In the genomic region with DNA sequence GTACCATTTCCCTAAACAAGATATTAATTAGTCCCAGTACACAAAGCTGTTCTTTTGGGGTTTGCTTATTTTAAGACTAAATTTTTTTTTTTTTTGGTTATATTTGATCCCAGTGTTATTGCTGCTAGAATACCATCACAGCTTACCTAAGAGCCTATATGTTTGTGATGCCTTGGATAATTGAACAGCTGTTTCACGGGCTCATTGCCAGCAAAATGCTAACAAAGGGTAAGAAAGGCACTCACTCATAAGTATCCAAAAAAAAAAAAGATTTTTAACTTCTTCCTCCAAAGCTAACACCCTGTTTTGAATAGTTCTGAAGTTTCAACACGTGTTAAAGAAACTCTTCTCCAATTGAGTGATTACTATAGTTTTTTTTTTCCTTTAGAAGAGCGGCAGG, we compare ENCODE assay signal across 22 mouse cellular contexts. TPM values are rescaled to one million over a fixed set of nuclear protein-coding genes. Genes with fewer than 3 reads are reported as not detected.
DNase-seq lines count a peak whose midpoint lies in the region; ATAC-seq and TF ChIP-seq lines count a peak whose summit lies in the region.
"Had no signal": no experiment of that assay in that cellular context is flagged by ENCODE, and none has a peak within 500 bp of the region (broad histone marks: within the 10 kb centered on the region; RNA-seq: fewer than 3 reads in every experiment).

No protein-coding gene starts in this region.

- H3K36me3 ChIP-seq in kidney, embryonic 14.5 days (ENCODE audit: control insufficient read depth, insufficient read depth, low read length), result no peaks in the 10 kb centered on the region
- no peaks in the 10 kb centered on the region for H3K36me3 ChIP-seq in lung, postnatal 0 days (ENCODE audit: insufficient read depth, low read length)
- no peaks in the 10 kb centered on the region for H3K36me3 ChIP-seq in limb, embryonic 10.5 days
- no peaks in the 10 kb centered on the region for H3K36me3 ChIP-seq in heart, adult 2 months (ENCODE audit: control insufficient read depth, insufficient read depth, low read length)
- H3K36me3 ChIP-seq: forebrain, embryonic 15.5 days; heart, embryonic 10.5 days; hindbrain, embryonic 12.5 days had no signal

- no peak for ATAC-seq in kidney, embryonic 14.5 days (ENCODE audit: low FRiP score, low TSS enrichment)
- no peak for ATAC-seq in lung, postnatal 0 days
- ATAC-seq: forebrain, embryonic 15.5 days; hindbrain, embryonic 16.5 days had no signal

- peak overlapping the region; percentile 10; the same call in 1 of the 2 replicates for H3K4me2 ChIP-seq in kidney, embryonic 14.5 days (replicated peaks; ENCODE audit: low read depth, low read length)
- peak overlapping the region; percentile 33; the same call in 1 of the 2 replicates for H3K4me2 ChIP-seq in lung, postnatal 0 days (replicated peaks; ENCODE audit: low read depth, low read length)
- H3K4me2 ChIP-seq: forebrain, embryonic 15.5 days; hindbrain, embryonic 12.5 days had no signal

- TF ChIP-seq EP300 in lung, postnatal 0 days (IDR thresholded peaks at IDR 0.05), result no peak
- TF ChIP-seq EP300 in heart, adult 2 months (IDR thresholded peaks at IDR 0.05; ENCODE audit: insufficient read depth, low read depth, low read length), result no peak

- H3K27me3 ChIP-seq in kidney, embryonic 14.5 days (ENCODE audit: control insufficient read depth, insufficient read depth, low read length), result no peaks in the 10 kb centered on the region
- H3K27me3 ChIP-seq in lung, postnatal 0 days (replicated peaks; ENCODE audit: insufficient read depth, low read length), result 0 out of 2 replicates have a peak, but pooled peaks cover 4% of the 10 kb centered on the region
- no peaks in the 10 kb centered on the region for H3K27me3 ChIP-seq in limb, embryonic 10.5 days (ENCODE audit: low read depth, poor library complexity, severe bottlenecking)
- H3K27me3 ChIP-seq in heart, adult 2 months (ENCODE audit: control insufficient read depth, insufficient read depth, low read length), result peaks cover 2% of the 10 kb centered on the region; the same call in 1 of the 2 replicates
- H3K27me3 ChIP-seq: CH12.LX had no signal

- TF ChIP-seq CTCF in lung, postnatal 0 days (IDR thresholded peaks at IDR 0.05), result no peak
- TF ChIP-seq CTCF in heart, adult 2 months (IDR thresholded peaks at IDR 0.05), result no peak

- no peak overlapping the region for H3K27ac ChIP-seq in kidney, embryonic 14.5 days (ENCODE audit: low read depth, low read length)
- no peak overlapping the region for H3K27ac ChIP-seq in lung, postnatal 0 days (ENCODE audit: low read length)
- no peak overlapping the region for H3K27ac ChIP-seq in limb, embryonic 10.5 days
- no peak overlapping the region for H3K27ac ChIP-seq in heart, adult 2 months
- H3K27ac ChIP-seq: forebrain, embryonic 15.5 days; heart, embryonic 10.5 days; hindbrain, embryonic 12.5 days had no signal

- TF ChIP-seq POLR2A in heart, adult 2 months (IDR thresholded peaks at IDR 0.05; ENCODE audit: insufficient read depth, low read depth, low read length), result no peak

- WGBS in kidney, embryonic 14.5 days, result 31% methylated on average over 3 of the region's 3 CpGs
- WGBS in lung, postnatal 0 days, result 23% methylated on average over 3 of the region's 3 CpGs
- 60% methylated on average over 3 of the region's 3 CpGs for WGBS in limb, embryonic 10.5 days
- WGBS in heart, adult 2 months, result 50% methylated on average over 3 of the region's 3 CpGs

- H3K4me3 ChIP-seq in kidney, embryonic 14.5 days (ENCODE audit: low read length), result no peak overlapping the region
- H3K4me3 ChIP-seq in lung, postnatal 0 days (ENCODE audit: low read depth, low read length), result peak overlapping the region; percentile 23; the same call in 1 of the 2 replicates
- peak overlapping the region; percentile 28; the same call in 1 of the 2 replicates for H3K4me3 ChIP-seq in limb, embryonic 10.5 days
- no peak overlapping the region for H3K4me3 ChIP-seq in heart, adult 2 months
- H3K4me3 ChIP-seq: forebrain, embryonic 15.5 days; heart, embryonic 10.5 days; hindbrain, embryonic 12.5 days had no signal

- no peaks in the 10 kb centered on the region for H3K9me3 ChIP-seq in kidney, embryonic 14.5 days (ENCODE audit: control insufficient read depth, low read length)
- no peaks in the 10 kb centered on the region for H3K9me3 ChIP-seq in lung, postnatal 0 days (ENCODE audit: low read length)
- H3K9me3 ChIP-seq in limb, embryonic 10.5 days (replicated peaks), result no peaks in the 10 kb centered on the region
- H3K9me3 ChIP-seq: forebrain, embryonic 15.5 days; heart, embryonic 10.5 days; hindbrain, embryonic 12.5 days had no signal

- no peaks in the 10 kb centered on the region for H3K79me2 ChIP-seq in heart, adult 2 months (replicated peaks; ENCODE audit: control insufficient read depth, insufficient read depth, low read length)

- intact Hi-C loops in heart, adult 2 months (cut with DNase I), result no loop called here

- H3K4me1 ChIP-seq in kidney, embryonic 14.5 days (ENCODE audit: control insufficient read depth, insufficient read depth, low read length), result peaks cover 9% of the 10 kb centered on the region; the same call in 1 of the 2 replicates
- no peaks in the 10 kb centered on the region for H3K4me1 ChIP-seq in lung, postnatal 0 days (ENCODE audit: insufficient read depth, low read depth, low read length)
- H3K4me1 ChIP-seq in limb, embryonic 10.5 days, result peaks cover 70% of the 10 kb centered on the region
- no peaks in the 10 kb centered on the region for H3K4me1 ChIP-seq in heart, adult 2 months (ENCODE audit: control insufficient read depth, insufficient read depth, low read length)

- no peak overlapping the region for H3K9ac ChIP-seq in kidney, embryonic 14.5 days (ENCODE audit: low read depth, low read length)
- no peak overlapping the region for H3K9ac ChIP-seq in lung, postnatal 0 days (replicated peaks; ENCODE audit: low read depth)
- no peak overlapping the region for H3K9ac ChIP-seq in heart, adult 2 months (ENCODE audit: low read depth, low read length)
- H3K9ac ChIP-seq: forebrain, embryonic 15.5 days; hindbrain, embryonic 12.5 days had no signal

- no peak for DNase-seq in kidney, adult 8-10 months
- no peak for DNase-seq in lung, postnatal 0 days (ENCODE audit: low spot score)
- DNase-seq in lung, postnatal 14 days, result no peak
- DNase-seq in brain, adult 2 months (ENCODE audit: low read depth, low spot score), result peak; percentile 3
- DNase-seq in limb, embryonic 10.5 days (ENCODE audit: low spot score), result no peak
- DNase-seq in layer of hippocampus, postnatal 14 days (ENCODE audit: low spot score in 2 of 2), result no peak
- no peak for DNase-seq in heart, adult 2 months
- DNase-seq: adrenal gland, adult 2 months; adrenal gland, postnatal 25 days; cerebellum, adult 2 months; cerebellum, postnatal 10 days; gastrocnemius, postnatal 36 days; heart, adult 11 months; heart, postnatal 10 days; heart, postnatal 4 days had no signal

RNA-seq across cellular contexts. Expression of a gene that starts 48.8 kb away (rescaled TPM):
- polyA plus RNA-seq in kidney, embryonic 14.5 days (2014; fragmentation: Nextera tagmentation; extraction: Ambion mirVana), result 3.4 and 5.2 TPM in 2 replicates
- polyA plus RNA-seq in lung, postnatal 0 days (2015; fragmentation: Nextera tagmentation; extraction: Ambion mirVana), result 9.5 and 10.0 TPM in 2 replicates
- polyA plus RNA-seq in limb, embryonic 10.5 days (2016; fragmentation: Nextera tagmentation; extraction: Ambion mirVana), result 12.3 and 18.7 TPM in 2 replicates
- 10 to 100 TPM; 10.3 to 11.7 TPM for total RNA-seq in layer of hippocampus, postnatal 14 days (2021)
- under 1 TPM; 0.44 to 0.57 TPM for total RNA-seq in heart, adult 2 months (2021)
- 0.18 and 0.26 TPM in 2 replicates for polyA plus RNA-seq in heart, adult 2 months (2012; rRNA removed)
- total RNA-seq: CH12.LX; common myeloid progenitor, adult 5-6 weeks had no signal

Comparison
In these comparisons a context has a peak if more than half of its experiments do, and no peak if none do; other contexts are left out.
1. H3K4me3 ChIP-seq: peak in lung, postnatal 0 days (single experiment) and limb, embryonic 10.5 days (single experiment); none in kidney, embryonic 14.5 days (single experiment) and heart, adult 2 months (single experiment).